Mouse (Mus musculus): ENCODE results near the gene Itga5.

Gene Itga5

GRCm38 (mm10) chr15:103313495-103314095 is 53.0 kb downstream of the Itga5 start:
- DNase-seq (ENCODE audit: low spot score in 2 of 2): no peak

- no peak for DNase-seq (ENCODE audit: low spot score in 2 of 2)
Observed at GRCm38 (mm10) chr15:103310365-103310910, 56.1 kb downstream of the Itga5 start, which contains the start of gene Gpr84. Gene Gpr84, minus strand, starts transcription at chr15:103310612.

GRCm38 (mm10) chr15:103308876-103309580 is 57.5 kb downstream of the Itga5 start:
- no peak for DNase-seq (ENCODE audit: low spot score in 2 of 2)

- DNase-seq (ENCODE audit: low spot score in 2 of 2): no peak
Observed at GRCm38 (mm10) chr15:103308056-103308875, 58.3 kb downstream of the Itga5 start.

- DNase-seq (ENCODE audit: low spot score in 2 of 2): peak; percentile 85
Observed at GRCm38 (mm10) chr15:103307125-103307524, 59.4 kb downstream of the Itga5 start.

- DNase-seq (ENCODE audit: low spot score in 2 of 2): no peak
Observed at GRCm38 (mm10) chr15:103305792-103306645, 60.5 kb downstream of the Itga5 start.

GRCm38 (mm10) chr15:103305070-103305678 is 61.4 kb downstream of the Itga5 start:
- DNase-seq (ENCODE audit: low spot score in 2 of 2): peak; percentile 92 to 93

- DNase-seq (ENCODE audit: low spot score in 2 of 2): no peak
Observed at GRCm38 (mm10) chr15:103304616-103304969, 62.0 kb downstream of the Itga5 start.

- DNase-seq (ENCODE audit: low spot score in 2 of 2): no peak
Observed at GRCm38 (mm10) chr15:103303916-103304615, 62.5 kb downstream of the Itga5 start.

- DNase-seq (ENCODE audit: low spot score in 2 of 2): no peak
Observed at GRCm38 (mm10) chr15:103302341-103303021, 64.1 kb downstream of the Itga5 start.

GRCm38 (mm10) chr15:103301547-103302340 is 64.8 kb downstream of the Itga5 start:
- no peak for DNase-seq (ENCODE audit: low spot score in 2 of 2)

GRCm38 (mm10) chr15:103301046-103301445 is 65.5 kb downstream of the Itga5 start:
- no peak for DNase-seq (ENCODE audit: low spot score in 2 of 2)

- DNase-seq (ENCODE audit: low spot score in 2 of 2): no peak
Observed at GRCm38 (mm10) chr15:103300560-103300959, 66.0 kb downstream of the Itga5 start.

GRCm38 (mm10) chr15:103300067-103300471 is 66.5 kb downstream of the Itga5 start:
- DNase-seq (ENCODE audit: low spot score in 2 of 2): no peak

GRCm38 (mm10) chr15:103299644-103300043 is 66.9 kb downstream of the Itga5 start:
- DNase-seq (ENCODE audit: low spot score in 2 of 2): no peak

- no peak for DNase-seq (ENCODE audit: low spot score in 2 of 2)
Observed at GRCm38 (mm10) chr15:103298861-103299616, 67.5 kb downstream of the Itga5 start.

- no peak for DNase-seq (ENCODE audit: low spot score in 2 of 2)
Observed at GRCm38 (mm10) chr15:103298026-103298425, 68.5 kb downstream of the Itga5 start.

- no peak for DNase-seq (ENCODE audit: low spot score in 2 of 2)
Observed at GRCm38 (mm10) chr15:103297313-103297712, 69.2 kb downstream of the Itga5 start.
